Mouse (Mus musculus): ENCODE data around the gene Pih1d2.
A peak's percentile ranks its signal among the peaks of the same experiment; 100 is the strongest.
"Not testable (repeated sequence)": the region's sequence is repeated elsewhere in the genome, so short reads cannot be mapped to it uniquely, and the experiment has no call there.

Gene Pih1d2

DNA sequence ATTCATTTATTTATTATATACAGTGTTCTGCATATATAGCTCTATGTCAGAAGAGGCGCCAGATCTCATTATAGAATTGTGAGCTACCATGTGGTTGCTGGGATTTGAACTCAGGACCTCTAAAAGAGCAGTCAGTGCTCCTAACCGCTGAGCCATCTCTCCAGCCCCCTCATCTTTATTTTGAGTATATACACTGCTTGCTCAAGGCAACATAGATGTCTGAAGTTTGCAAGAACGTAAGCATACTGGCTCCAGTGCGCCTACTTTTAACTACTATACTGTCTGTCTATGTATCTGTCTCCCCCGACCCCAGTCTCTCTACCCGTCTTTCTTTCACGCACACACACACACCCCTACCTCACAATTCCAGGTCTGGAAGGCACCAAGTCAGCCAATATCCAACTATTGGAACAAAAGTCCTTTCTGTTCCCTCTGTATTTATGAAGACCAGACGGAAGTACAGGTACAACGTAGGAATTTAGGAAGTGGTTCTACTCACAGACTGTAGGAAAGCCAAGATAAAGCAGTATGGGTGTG, 741 bp downstream of the Pih1d2 start:
- no peak for DNase-seq (ENCODE audit: low spot score)

DNA sequence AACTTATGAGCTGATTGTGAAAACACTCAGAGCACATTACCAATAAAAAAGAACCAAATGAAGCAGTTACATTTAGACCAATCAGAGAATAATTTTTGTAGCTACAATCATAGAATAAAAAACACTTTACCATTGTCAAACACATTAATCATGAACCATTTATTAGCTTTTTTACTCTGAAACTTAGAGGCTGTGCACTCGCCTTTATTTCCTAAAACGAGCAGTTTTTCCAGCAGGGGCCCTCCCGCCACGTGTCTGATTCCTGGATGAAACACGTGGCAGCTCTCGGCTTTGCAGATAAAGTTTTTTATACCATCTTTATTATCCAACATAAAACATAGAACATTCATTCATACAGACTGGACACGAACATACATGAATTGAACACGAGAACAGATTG, 13.8 kb downstream of the Pih1d2 start:
- DNase-seq (ENCODE audit: low spot score), result not testable (repeated sequence)

DNA sequence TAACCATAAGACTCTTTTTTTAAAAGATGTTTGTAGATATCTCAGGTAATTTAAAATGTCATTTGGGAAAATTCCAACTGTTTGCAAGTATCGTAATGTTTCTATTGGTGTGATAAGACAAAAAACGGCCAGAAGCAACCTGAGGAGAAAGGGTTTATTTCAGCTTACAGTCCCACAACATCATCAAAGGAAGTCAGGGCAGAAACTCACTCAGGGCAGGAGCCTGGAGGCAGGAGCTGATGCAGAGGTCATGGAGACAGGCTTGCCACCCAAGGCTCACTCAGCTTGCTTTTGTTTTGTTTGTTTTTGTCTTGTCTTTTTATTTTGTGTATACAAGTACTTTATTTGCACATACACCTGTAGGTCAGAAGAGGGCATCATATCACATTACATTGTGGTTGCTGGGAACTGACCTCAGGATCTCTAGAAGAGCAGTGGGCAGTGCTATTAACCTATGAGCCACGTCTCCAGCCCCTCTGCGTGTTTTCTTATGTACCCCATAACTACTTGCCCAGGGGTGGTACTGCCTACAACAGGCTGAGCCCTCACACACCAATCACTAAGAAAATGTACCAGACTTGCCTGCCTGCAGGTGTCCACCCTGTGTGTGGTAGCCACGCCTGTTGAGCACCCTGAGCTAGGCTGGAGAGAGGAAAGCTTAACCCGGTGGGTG, 15.0 kb downstream of the Pih1d2 start:
- DNase-seq (ENCODE audit: low spot score), result no peak

DNA sequence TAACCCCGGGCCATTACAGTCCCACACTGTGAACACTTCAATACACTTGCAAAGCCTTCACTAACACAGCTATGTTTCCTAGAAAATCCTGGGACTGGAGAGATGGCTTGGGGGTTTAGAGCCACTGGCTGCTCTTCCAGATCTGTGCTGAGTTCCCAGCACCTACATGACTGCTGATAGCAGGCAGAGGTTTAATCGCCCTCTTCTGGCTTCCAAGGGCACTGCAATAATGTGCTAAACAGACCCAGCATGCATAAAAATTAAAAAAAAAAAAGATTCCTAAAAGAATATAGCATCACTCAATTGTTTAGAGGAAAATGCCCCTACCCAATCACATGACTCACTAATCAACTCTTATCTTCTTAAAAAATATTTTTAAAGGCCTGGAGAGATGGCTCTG, 15.9 kb downstream of the Pih1d2 start:
- no peak for DNase-seq (ENCODE audit: low spot score)

- DNase-seq (ENCODE audit: low spot score), result no peak
These were observed 17.1 kb downstream of the Pih1d2 start for GRCm38 (mm10) chr9:50634270-50634669.

DNA sequence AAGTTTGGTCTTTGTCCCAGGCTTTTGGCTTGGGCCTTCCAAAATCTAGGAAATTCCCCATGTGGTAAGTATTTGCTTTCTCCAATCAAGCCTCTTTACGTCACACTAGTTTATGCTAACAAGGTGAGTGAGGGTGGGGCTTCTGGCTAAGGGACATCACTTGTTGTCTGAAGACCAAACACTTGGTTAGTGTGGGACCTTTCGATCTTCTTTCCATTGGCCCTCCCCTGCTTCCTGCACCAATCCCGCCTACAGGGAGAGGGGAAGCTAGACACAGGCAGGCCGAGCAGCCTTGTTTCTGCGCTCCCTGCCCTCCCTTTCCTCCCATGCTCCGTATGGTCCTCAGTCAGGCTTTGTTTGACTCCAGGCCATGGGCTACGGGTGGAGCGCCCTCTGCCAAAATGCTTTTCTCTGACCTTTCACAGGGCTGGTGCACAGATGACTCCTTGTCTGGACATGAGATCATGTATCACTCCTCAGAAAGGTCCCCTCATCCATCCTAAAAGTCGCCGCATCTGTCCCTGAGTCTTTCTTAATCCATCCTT, 29.8 kb downstream of the Pih1d2 start:
- DNase-seq (ENCODE audit: low spot score), result no peak

DNA sequence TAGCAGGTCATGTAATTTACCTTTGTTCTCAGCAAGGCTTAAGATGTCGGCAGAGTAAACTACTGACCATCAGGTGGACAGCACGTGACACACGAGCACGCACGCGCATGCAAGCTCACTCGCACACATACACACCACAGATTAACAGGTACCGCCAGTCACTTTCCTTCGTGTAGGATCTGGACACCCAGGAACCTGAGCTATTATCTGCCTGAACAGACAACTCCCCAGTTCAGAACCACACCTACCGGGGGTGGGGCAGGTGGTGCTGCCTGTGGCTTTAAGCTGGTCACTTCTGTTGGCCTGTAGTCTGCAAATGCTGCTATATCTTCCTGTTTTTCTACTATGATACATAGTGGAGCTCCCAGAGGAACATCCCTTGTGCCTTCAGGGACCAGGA, 33.4 kb downstream of the Pih1d2 start:
- DNase-seq (ENCODE audit: low spot score), result no peak

DNA sequence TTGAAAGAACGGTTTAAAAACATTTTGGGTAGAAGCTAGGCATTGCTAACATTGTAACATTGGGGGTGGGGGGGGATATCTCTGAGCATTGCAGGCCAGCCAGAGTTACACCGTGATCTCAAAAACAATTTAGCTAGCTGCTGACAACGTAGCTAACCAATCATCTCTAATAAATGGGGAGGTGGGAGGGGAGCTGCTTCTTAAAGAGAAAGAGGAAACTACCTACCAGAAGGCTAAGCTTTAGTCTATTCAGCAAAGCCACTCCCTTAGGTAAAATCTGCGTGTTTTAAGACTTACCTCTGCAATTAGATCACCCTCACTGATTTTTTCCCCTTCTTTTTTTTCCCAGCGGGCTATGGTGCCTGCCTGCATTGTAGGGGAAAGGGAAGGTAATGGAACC, 41.3 kb downstream of the Pih1d2 start:
- no peak for DNase-seq (ENCODE audit: low spot score)

GRCm38 (mm10) chr9:50658941-50659388, 41.8 kb downstream of the Pih1d2 start:
- no peak for DNase-seq (ENCODE audit: low spot score)

DNA sequence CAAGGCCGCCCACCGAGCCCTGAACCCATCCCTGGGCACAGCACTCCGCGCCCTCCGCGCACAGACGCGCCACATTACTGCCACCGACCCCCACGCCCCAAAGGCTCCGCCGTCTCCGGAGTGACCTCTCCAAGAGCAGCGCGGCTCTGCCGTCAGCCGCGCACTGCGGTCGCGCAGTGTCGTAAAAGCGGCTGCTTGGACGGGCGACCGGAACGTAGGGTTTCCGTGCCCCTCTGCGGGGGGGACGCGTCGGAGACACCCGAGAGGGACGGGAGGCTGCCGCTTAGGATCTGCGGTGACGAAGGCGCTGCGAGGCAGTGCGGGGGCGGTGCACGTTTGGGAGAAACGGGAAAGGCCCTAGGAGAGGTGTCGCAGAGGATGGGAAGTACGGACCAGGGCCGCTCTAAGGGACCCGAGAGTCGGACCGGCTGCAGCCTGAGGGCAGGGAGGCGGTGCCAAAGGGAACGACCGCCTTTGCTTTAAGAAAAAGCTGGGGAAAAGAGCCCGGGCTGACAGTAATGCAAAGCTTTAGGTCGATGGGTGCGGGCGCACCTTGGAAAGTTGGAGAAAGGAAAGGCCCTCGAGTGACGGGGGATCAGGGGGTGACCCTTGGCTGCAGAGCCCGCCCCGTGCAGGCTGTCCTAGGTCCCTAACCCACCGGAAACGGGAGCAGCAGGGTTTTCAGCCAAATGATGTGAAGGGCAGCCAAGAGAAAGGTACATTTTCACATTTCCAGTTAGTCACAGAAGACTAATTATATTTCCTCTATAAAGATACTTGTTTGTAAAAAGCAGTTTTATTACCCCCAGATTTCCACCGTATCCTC, 42.5 kb downstream of the Pih1d2 start, which contains the start of gene Dlat:
Gene Dlat (minus strand): TSS at position 389 of the 826 bp plus-strand sequence.
- peak; percentile 38 for DNase-seq (ENCODE audit: low spot score)

GRCm38 (mm10) chr9:50660431-50660830, 43.3 kb downstream of the Pih1d2 start:
- no peak for DNase-seq (ENCODE audit: low spot score)

DNA sequence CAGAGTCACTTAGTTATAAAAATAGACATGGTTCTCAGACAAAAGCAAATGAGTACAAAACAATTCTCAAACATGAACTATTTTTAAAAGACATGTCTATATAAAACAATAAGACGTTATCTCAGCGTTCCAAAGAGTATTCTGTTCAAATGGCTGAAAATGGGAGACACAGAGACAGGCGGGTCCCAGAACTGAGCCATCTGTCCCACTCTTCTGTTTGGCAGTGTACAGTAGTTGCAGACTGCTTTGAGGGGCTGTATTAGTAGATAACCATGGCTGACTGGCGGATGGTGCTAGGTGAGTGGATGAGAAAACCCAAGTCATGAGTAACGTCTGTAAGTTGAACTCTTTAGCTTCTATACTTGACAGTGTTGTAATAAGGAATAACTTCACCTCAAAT, 47.7 kb downstream of the Pih1d2 start:
- no peak for DNase-seq (ENCODE audit: low spot score)

DNA sequence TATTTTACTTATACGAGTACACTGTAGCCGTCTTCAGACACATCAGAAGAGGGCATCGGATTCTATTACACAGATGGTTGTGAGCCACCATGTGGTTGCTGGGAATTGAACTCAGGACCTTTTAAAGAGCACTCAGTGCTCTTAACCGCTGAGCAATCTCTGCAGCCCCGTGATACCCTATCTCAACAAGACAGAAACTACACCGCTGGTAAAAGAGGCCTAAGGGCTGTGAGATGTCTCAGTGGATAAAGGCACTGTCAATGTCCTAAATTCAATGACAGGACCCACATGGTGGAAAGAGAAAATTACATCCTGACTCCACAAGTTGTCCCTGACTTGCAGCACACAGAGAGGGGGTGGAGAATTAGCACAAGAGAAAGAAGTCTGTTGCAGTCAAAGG, 49.3 kb downstream of the Pih1d2 start:
- no peak for DNase-seq (ENCODE audit: low spot score)

DNA sequence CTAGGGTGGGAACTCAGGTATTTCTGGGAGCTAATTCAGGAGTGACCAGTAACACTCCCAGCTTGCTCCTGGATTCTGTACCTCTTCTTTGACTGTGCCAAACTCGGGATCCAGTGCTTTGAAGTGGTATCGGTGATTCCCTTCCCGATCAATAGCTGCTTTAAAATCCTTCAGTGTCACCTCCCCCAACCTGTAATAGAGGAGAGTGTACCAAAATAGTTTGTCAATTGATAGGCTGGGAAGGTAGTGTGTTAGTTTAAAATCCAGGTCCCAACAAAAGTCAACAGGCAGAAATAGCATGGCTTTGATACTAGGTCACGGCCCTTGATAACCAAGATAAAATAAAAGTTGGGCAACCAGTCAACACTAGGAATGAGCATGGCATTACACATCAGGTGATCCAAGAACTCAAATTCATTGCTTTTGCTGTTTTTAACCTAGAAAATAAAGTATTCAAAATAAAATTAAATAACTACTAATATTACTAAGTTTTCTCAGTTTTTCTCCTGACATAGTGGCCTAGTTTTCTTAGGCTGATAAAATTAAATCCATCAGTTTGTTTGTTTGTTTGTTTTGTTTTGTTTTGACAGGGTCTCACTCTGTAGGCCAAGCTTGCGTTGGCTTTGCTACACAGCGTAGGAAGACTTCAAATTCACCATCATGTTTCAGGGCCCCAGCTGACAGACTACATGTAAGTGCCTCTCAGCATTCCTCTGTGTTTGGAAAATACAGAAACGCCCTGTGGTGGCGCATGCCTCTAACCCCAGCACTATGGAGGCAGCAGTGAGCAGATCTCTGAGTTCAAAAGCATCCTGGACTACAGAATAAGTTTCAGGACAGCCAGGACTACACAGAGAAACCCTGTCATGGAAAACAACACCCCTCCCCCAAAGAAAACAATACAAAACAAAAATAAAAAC, 50.7 kb downstream of the Pih1d2 start:
- no peak for DNase-seq (ENCODE audit: low spot score)

GRCm38 (mm10) chr9:50670690-50671089, 53.6 kb downstream of the Pih1d2 start:
- no peak for DNase-seq (ENCODE audit: low spot score)
